Mouse (Mus musculus): Measurements from ENCODE around the gene Txn1. TPM values are rescaled to one million over a fixed set of nuclear protein-coding genes. Genes with fewer than 3 reads are reported as not detected.

Gene Txn1
- polyA plus RNA-seq, 1 experiment, result 417 TPM

GRCm38 (mm10) chr4:57970285-57970684 lies 14.1 kb upstream of the Txn1 start:
- TF ChIP-seq CTCF (IDR thresholded peaks at IDR 0.05; ENCODE audit: low read depth, low read length), result no peak
- TF ChIP-seq POLR2A (IDR thresholded peaks at IDR 0.05; ENCODE audit: insufficient read depth, low read length), result no peak
- no peak for TF ChIP-seq EP300 (IDR thresholded peaks at IDR 0.05; ENCODE audit: insufficient read depth, low read depth, low read length)
- no peaks in the 10 kb centered on the region for H3K27me3 ChIP-seq (ENCODE audit: control insufficient read depth, insufficient read depth, low read length, poor library complexity, severe bottlenecking)
- no peak overlapping the region for H3K4me3 ChIP-seq (ENCODE audit: low read depth, low read length)
- H3K27ac ChIP-seq (ENCODE audit: insufficient read depth, low read length), result no peak overlapping the region
- H3K9ac ChIP-seq (ENCODE audit: low read depth, poor library complexity, severe bottlenecking), result no peak overlapping the region
- no peaks in the 10 kb centered on the region for H3K4me1 ChIP-seq (ENCODE audit: control insufficient read depth, insufficient read depth, low read length)
- no peaks in the 10 kb centered on the region for H3K9me3 ChIP-seq (replicated peaks; ENCODE audit: control insufficient read depth, insufficient read depth, low read length, poor library complexity, severe bottlenecking)
- H3K36me3 ChIP-seq (ENCODE audit: control insufficient read depth, insufficient read depth, low read length, poor library complexity, severe bottlenecking), result no peaks in the 10 kb centered on the region

- Histone ChIP-seq H3K27ac (ENCODE audit: insufficient read depth, low read length) (no peak overlapping the region), H3K4me1 (ENCODE audit: control insufficient read depth, insufficient read depth, low read length) (no peaks in the 10 kb centered on the region), H3K9me3 (replicated peaks; ENCODE audit: control insufficient read depth, insufficient read depth, low read length, poor library complexity, severe bottlenecking) (no peaks in the 10 kb centered on the region), H3K4me3 (ENCODE audit: low read depth, low read length) (no peak overlapping the region), H3K36me3 (ENCODE audit: control insufficient read depth, insufficient read depth, low read length, poor library complexity, severe bottlenecking) (no peaks in the 10 kb centered on the region), H3K9ac (ENCODE audit: low read depth, poor library complexity, severe bottlenecking) (no peak overlapping the region), H3K27me3 (ENCODE audit: control insufficient read depth, insufficient read depth, low read length, poor library complexity, severe bottlenecking) (no peaks in the 10 kb centered on the region)
- no peak for TF ChIP-seq EP300 (IDR thresholded peaks at IDR 0.05; ENCODE audit: insufficient read depth, low read depth, low read length)
- TF ChIP-seq POLR2A (IDR thresholded peaks at IDR 0.05; ENCODE audit: insufficient read depth, low read length), result no peak
- TF ChIP-seq CTCF (IDR thresholded peaks at IDR 0.05; ENCODE audit: low read depth, low read length), result no peak
Measured at GRCm38 (mm10) chr4:57967195-57967594, 11.0 kb upstream of the Txn1 start.

- no peak overlapping the region for H3K4me3 ChIP-seq (ENCODE audit: low read depth, low read length)
- H3K4me1 ChIP-seq (ENCODE audit: control insufficient read depth, insufficient read depth, low read length), result no peaks in the 10 kb centered on the region
- no peak overlapping the region for H3K27ac ChIP-seq (ENCODE audit: insufficient read depth, low read length)
- no peaks in the 10 kb centered on the region for H3K27me3 ChIP-seq (ENCODE audit: control insufficient read depth, insufficient read depth, low read length, poor library complexity, severe bottlenecking)
- H3K9me3 ChIP-seq (replicated peaks; ENCODE audit: control insufficient read depth, insufficient read depth, low read length, poor library complexity, severe bottlenecking), result no peaks in the 10 kb centered on the region
- no peak overlapping the region for H3K9ac ChIP-seq (ENCODE audit: low read depth, poor library complexity, severe bottlenecking)
- no peaks in the 10 kb centered on the region for H3K36me3 ChIP-seq (ENCODE audit: control insufficient read depth, insufficient read depth, low read length, poor library complexity, severe bottlenecking)
- TF ChIP-seq POLR2A (IDR thresholded peaks at IDR 0.05; ENCODE audit: insufficient read depth, low read length) (no peak), EP300 (IDR thresholded peaks at IDR 0.05; ENCODE audit: insufficient read depth, low read depth, low read length) (no peak), CTCF (IDR thresholded peaks at IDR 0.05; ENCODE audit: low read depth, low read length) (no peak)
Measured at GRCm38 (mm10) chr4:57965516-57965915, 9.3 kb upstream of the Txn1 start.

- Histone ChIP-seq H3K9ac (ENCODE audit: low read depth, poor library complexity, severe bottlenecking) (no peak overlapping the region), H3K4me1 (ENCODE audit: control insufficient read depth, insufficient read depth, low read length) (no peaks in the 10 kb centered on the region), H3K36me3 (ENCODE audit: control insufficient read depth, insufficient read depth, low read length, poor library complexity, severe bottlenecking) (no peaks in the 10 kb centered on the region), H3K27me3 (ENCODE audit: control insufficient read depth, insufficient read depth, low read length, poor library complexity, severe bottlenecking) (no peaks in the 10 kb centered on the region), H3K27ac (ENCODE audit: insufficient read depth, low read length) (no peak overlapping the region), H3K4me3 (ENCODE audit: low read depth, low read length) (no peak overlapping the region), H3K9me3 (replicated peaks; ENCODE audit: control insufficient read depth, insufficient read depth, low read length, poor library complexity, severe bottlenecking) (no peaks in the 10 kb centered on the region)
- TF ChIP-seq CTCF (IDR thresholded peaks at IDR 0.05; ENCODE audit: low read depth, low read length) (no peak), POLR2A (IDR thresholded peaks at IDR 0.05; ENCODE audit: insufficient read depth, low read length) (no peak), EP300 (IDR thresholded peaks at IDR 0.05; ENCODE audit: insufficient read depth, low read depth, low read length) (no peak)
Measured at GRCm38 (mm10) chr4:57964143-57964542, 7.9 kb upstream of the Txn1 start.

- TF ChIP-seq CTCF (IDR thresholded peaks at IDR 0.05; ENCODE audit: low read depth, low read length) (no peak), EP300 (IDR thresholded peaks at IDR 0.05; ENCODE audit: insufficient read depth, low read depth, low read length) (no peak), POLR2A (IDR thresholded peaks at IDR 0.05; ENCODE audit: insufficient read depth, low read length) (no peak)
- Histone ChIP-seq H3K9me3 (replicated peaks; ENCODE audit: control insufficient read depth, insufficient read depth, low read length, poor library complexity, severe bottlenecking) (no peaks in the 10 kb centered on the region), H3K4me3 (ENCODE audit: low read depth, low read length) (no peak overlapping the region), H3K27me3 (ENCODE audit: control insufficient read depth, insufficient read depth, low read length, poor library complexity, severe bottlenecking) (no peaks in the 10 kb centered on the region), H3K36me3 (ENCODE audit: control insufficient read depth, insufficient read depth, low read length, poor library complexity, severe bottlenecking) (no peaks in the 10 kb centered on the region), H3K9ac (ENCODE audit: low read depth, poor library complexity, severe bottlenecking) (no peak overlapping the region), H3K27ac (ENCODE audit: insufficient read depth, low read length) (no peak overlapping the region), H3K4me1 (ENCODE audit: control insufficient read depth, insufficient read depth, low read length) (peaks cover 2% of the 10 kb centered on the region)
Measured at GRCm38 (mm10) chr4:57959056-57959455, 2.8 kb upstream of the Txn1 start.

- H3K9me3 ChIP-seq (replicated peaks; ENCODE audit: control insufficient read depth, insufficient read depth, low read length, poor library complexity, severe bottlenecking), result no peaks in the 10 kb centered on the region
- H3K4me1 ChIP-seq (ENCODE audit: control insufficient read depth, insufficient read depth, low read length), result peaks cover 2% of the 10 kb centered on the region
- H3K36me3 ChIP-seq (ENCODE audit: control insufficient read depth, insufficient read depth, low read length, poor library complexity, severe bottlenecking), result no peaks in the 10 kb centered on the region
- no peaks in the 10 kb centered on the region for H3K27me3 ChIP-seq (ENCODE audit: control insufficient read depth, insufficient read depth, low read length, poor library complexity, severe bottlenecking)
- TF ChIP-seq EP300 (IDR thresholded peaks at IDR 0.05; ENCODE audit: insufficient read depth, low read depth, low read length) (no peak), POLR2A (IDR thresholded peaks at IDR 0.05; ENCODE audit: insufficient read depth, low read length) (no peak), CTCF (IDR thresholded peaks at IDR 0.05; ENCODE audit: low read depth, low read length) (no peak)
- H3K27ac ChIP-seq (ENCODE audit: insufficient read depth, low read length), result no peak overlapping the region
- no peak overlapping the region for H3K4me3 ChIP-seq (ENCODE audit: low read depth, low read length)
- H3K9ac ChIP-seq (ENCODE audit: low read depth, poor library complexity, severe bottlenecking), result no peak overlapping the region
Measured at GRCm38 (mm10) chr4:57958098-57958497, 1.9 kb upstream of the Txn1 start.
